ENCODE assay signal across 15 mouse cellular contexts in genomic region chr17:3702320-3702719, GRCm38 (mm10). TPM values are rescaled to one million over a fixed set of nuclear protein-coding genes. Genes with fewer than 3 reads are reported as not detected.
A peak's percentile ranks its signal among the peaks of the same experiment; 100 is the strongest.
DNase-seq lines count a peak whose midpoint lies in the region; TF ChIP-seq lines count a peak whose summit lies in the region.
"Had no signal": no experiment of that assay in that cellular context is flagged by ENCODE, and none has a peak within 500 bp of the region (broad histone marks: within the 10 kb centered on the region; RNA-seq: fewer than 3 reads in every experiment).

No protein-coding gene starts in this region.

- H3K4me1 ChIP-seq in kidney, adult 2 months (ENCODE audit: control insufficient read depth, insufficient read depth, low read length): no peaks in the 10 kb centered on the region
- no peaks in the 10 kb centered on the region for H3K4me1 ChIP-seq in cerebellum, adult 2 months (ENCODE audit: control insufficient read depth, insufficient read depth, low read length)
- H3K4me1 ChIP-seq: heart, embryonic 10.5 days; liver, embryonic 12.5 days had no signal

- WGBS in kidney, adult 2 months: 53% methylated on average over 3 of the region's 3 CpGs
- 26% methylated on average over 3 of the region's 3 CpGs for WGBS in cerebellum, adult 2 months

- no peak for TF ChIP-seq CTCF in kidney, adult 2 months (conservative IDR thresholded peaks at IDR 0.05; ENCODE audit: insufficient read depth, insufficient read length, low read depth, low read length)
- no peak for TF ChIP-seq CTCF in cerebellum, adult 2 months (IDR thresholded peaks at IDR 0.05; ENCODE audit: borderline replicate concordance, insufficient read depth, low read depth, low read length)

- TF ChIP-seq POLR2A in kidney, adult 2 months (IDR thresholded peaks at IDR 0.05; ENCODE audit: low read depth, low read length): no peak
- no peak for TF ChIP-seq POLR2A in cerebellum, adult 2 months (IDR thresholded peaks at IDR 0.05; ENCODE audit: borderline replicate concordance, insufficient read depth, low read length)

- peak; percentile 3 for DNase-seq in kidney, adult 2 months
- no peak for DNase-seq in kidney, adult 18-20 months
- peak; percentile 15 for DNase-seq in 416B (ENCODE audit: low read depth)
- DNase-seq in adrenal gland, postnatal 10 days: peak; percentile 44
- peak; percentile 27 for DNase-seq in layer of hippocampus, adult 9-11 months
- DNase-seq in urinary bladder, postnatal 14 days (ENCODE audit: low spot score): no peak
- DNase-seq in cerebellum, adult 2 months: no peak
- DNase-seq: cerebellum, postnatal 36 days had no signal

- H3K4me3 ChIP-seq in kidney, adult 2 months (ENCODE audit: insufficient read depth, low read depth, low read length): no peak overlapping the region
- H3K4me3 ChIP-seq in cerebellum, adult 2 months (replicated peaks; ENCODE audit: insufficient read depth, low read depth, low read length): no peak overlapping the region
- H3K4me3 ChIP-seq: heart, embryonic 10.5 days; liver, embryonic 12.5 days had no signal

- no peak overlapping the region for H3K27ac ChIP-seq in kidney, adult 2 months (ENCODE audit: insufficient read depth, low read depth, low read length)
- no peak overlapping the region for H3K27ac ChIP-seq in cerebellum, adult 2 months (ENCODE audit: insufficient read depth, low read length)
- H3K27ac ChIP-seq: heart, embryonic 10.5 days; liver, embryonic 12.5 days had no signal

- H3K27me3 ChIP-seq in kidney, adult 2 months (replicated peaks; ENCODE audit: control insufficient read depth, insufficient read depth, low read length): no peaks in the 10 kb centered on the region
- no peaks in the 10 kb centered on the region for H3K27me3 ChIP-seq in cerebellum, adult 2 months (ENCODE audit: control insufficient read depth, insufficient read depth, low read length)
- H3K27me3 ChIP-seq: liver, embryonic 12.5 days had no signal

- H3K36me3 ChIP-seq in kidney, adult 2 months (ENCODE audit: control insufficient read depth, insufficient read depth, low read length): no peaks in the 10 kb centered on the region
- H3K36me3 ChIP-seq: heart, embryonic 10.5 days; liver, embryonic 12.5 days had no signal

RNA-seq across cellular contexts. Expression of gene Nox3, which starts 6.3 kb away (rescaled TPM):
- not detected in 2 replicates for polyA plus RNA-seq in kidney, adult 2 months (2012; rRNA removed)
- not detected for total RNA-seq in adrenal gland, postnatal 10 days (2021)
- not detected in 2 replicates for polyA plus RNA-seq in cerebellum, adult 2 months (2012; rRNA removed)
- total RNA-seq: adrenal gland, postnatal 4 days; gastrocnemius, adult 18-20 months; hematopoietic stem cell, adult 5-6 weeks; layer of hippocampus, postnatal 25 days had no signal
- polyA plus RNA-seq: heart, embryonic 10.5 days; intestine, embryonic 16.5 days; liver, embryonic 12.5 days had no signal

Comparison
In these comparisons a context has a peak if more than half of its experiments do, and no peak if none do; other contexts are left out.
1. DNase-seq: peak in kidney, adult 2 months (single experiment), 416B (single experiment), adrenal gland, postnatal 10 days (single experiment) and layer of hippocampus, adult 9-11 months (single experiment); none in kidney, adult 18-20 months (single experiment), urinary bladder, postnatal 14 days (single experiment) and cerebellum, adult 2 months (0 of 2).